Mouse (Mus musculus) small intestine, adult 2 months (tissue): ENCODE data around the gene Fam214b. TPM values are rescaled to one million over a fixed set of nuclear protein-coding genes. Genes with fewer than 3 reads are reported as not detected.

Source experiments
- H3K27ac ChIP-seq: fragments of 200-500 bp; 2 replicates; pipeline ENCODE4 v1.5.1; 2012; ENCODE audit warnings: low read depth, low read length, control low read depth, inconsistent platforms; ENCODE audit not compliant: insufficient read depth
- H3K27me3 ChIP-seq: fragments of 200-500 bp; 2 replicates; pipeline ENCODE4 v1.6.1; 2012; ENCODE audit warnings: mild to moderate bottlenecking, moderate library complexity, low read length, inconsistent platforms; ENCODE audit not compliant: control insufficient read depth, insufficient read depth
- H3K36me3 ChIP-seq: fragments of 200-500 bp; 2 replicates; pipeline ENCODE4 v1.6.1; 2012; ENCODE audit warnings: mild to moderate bottlenecking, low read length, control low read depth, inconsistent platforms; ENCODE audit not compliant: control insufficient read depth, insufficient read depth
- H3K4me1 ChIP-seq: fragments of 200-500 bp; 2 replicates; pipeline ENCODE4 v1.6.1; 2012; ENCODE audit warnings: low read length, inconsistent platforms, mixed read lengths; ENCODE audit not compliant: control insufficient read depth, insufficient read depth, insufficient read length
- H3K4me3 ChIP-seq: fragments of 200-500 bp; 2 replicates; pipeline ENCODE4 v1.5.1; 2012; ENCODE audit warnings: low read depth, mild to moderate bottlenecking, control low read depth, inconsistent platforms, low read length, moderate library complexity
- CTCF ChIP-seq: fragments of 200-500 bp; IDR thresholded peaks from 2 replicates; pipeline ENCODE4 v1.5.1; 2012; ENCODE audit warnings: low read depth, mild to moderate bottlenecking, control low read depth, inconsistent platforms, low read length, moderate library complexity, mixed read lengths; ENCODE audit not compliant: insufficient replicate concordance, insufficient read length; ENCODE audit errors: extremely low read depth
- POLR2A ChIP-seq: fragments of 200-500 bp; IDR thresholded peaks from 2 replicates; pipeline ENCODE4 v1.6.1; 2012; ENCODE audit warnings: low read depth, mild to moderate bottlenecking, control low read depth, inconsistent platforms, low read length, moderate library complexity
- WGBS: fragments of 180-500 bp; shearing (Covaris S2); methylation state at CpG from one replicate; pipeline ENCODE4 v1.1.7; 2018; 5-methylcytosine and 5-hydroxymethylcytosine counted together
- polyA plus RNA-seq: library from polyadenylated mRNA; depleted of rRNA; stranded (reverse); fragments of >200 nt; gene quantifications from 2 replicates; pipeline ENCODE4 v1.2.3, GENCODE M21; 2012

Fam214b gene
- polyA plus RNA-seq, 1 experiment, result 70.5 TPM

DNA sequence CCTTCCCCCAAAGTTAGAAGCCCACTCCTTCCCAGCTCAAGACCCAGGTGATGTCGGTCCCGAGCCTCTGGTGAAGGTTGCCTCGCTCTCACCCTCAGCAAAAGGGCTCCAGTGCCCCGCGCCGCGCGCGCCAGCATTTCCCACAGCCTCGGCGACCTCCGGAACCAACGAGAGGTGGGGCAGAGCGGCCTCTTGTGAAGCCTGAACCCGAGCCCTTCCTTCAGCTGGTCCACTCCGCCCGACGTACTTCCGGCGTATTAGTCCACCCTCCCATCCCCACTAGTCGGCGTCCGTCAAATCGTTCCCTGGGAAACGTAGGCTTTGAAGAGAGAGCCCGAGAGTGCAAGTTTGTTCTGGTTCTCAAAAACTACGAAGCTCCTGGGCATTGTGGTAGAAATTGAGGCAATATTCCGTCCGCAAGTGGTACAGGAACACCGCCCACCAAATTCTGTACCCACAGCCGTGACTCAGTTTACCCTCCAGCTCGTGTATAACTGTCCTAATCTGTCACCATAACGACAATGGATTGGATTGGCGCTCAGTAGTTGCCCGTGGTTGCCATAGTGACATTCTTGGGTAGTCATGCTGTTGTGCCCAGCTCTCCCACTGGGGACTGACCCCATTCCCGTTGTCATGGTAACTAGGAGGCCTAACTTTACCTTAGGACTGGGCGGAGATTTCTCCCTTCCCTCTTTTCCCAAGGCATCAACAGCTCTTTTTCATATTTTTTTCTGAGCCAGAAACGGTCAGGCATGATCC is 14.6 kb downstream of the Fam214b start, which contains the start of gene Stoml2:
Gene Stoml2 (minus strand): TSS at position 474 of the 759 bp plus-strand sequence.
- Histone ChIP-seq H3K4me3 (peak within 1 kb of the TSS; percentile 91), H3K27ac (peak within 1 kb of the TSS; percentile 56), H3K27me3 (no peaks in the 10 kb centered on the region), H3K4me1 (peaks cover 7% of the 10 kb centered on the region; the same call in 1 of the 2 replicates), H3K36me3 (peaks cover 37% of the 10 kb centered on the region)
- TF ChIP-seq CTCF (peak; percentile 43; the same call in 1 of the 2 replicates), POLR2A (peak; percentile 53)
- WGBS, result under 1% methylated on average over 38 of the region's 38 CpGs

DNA sequence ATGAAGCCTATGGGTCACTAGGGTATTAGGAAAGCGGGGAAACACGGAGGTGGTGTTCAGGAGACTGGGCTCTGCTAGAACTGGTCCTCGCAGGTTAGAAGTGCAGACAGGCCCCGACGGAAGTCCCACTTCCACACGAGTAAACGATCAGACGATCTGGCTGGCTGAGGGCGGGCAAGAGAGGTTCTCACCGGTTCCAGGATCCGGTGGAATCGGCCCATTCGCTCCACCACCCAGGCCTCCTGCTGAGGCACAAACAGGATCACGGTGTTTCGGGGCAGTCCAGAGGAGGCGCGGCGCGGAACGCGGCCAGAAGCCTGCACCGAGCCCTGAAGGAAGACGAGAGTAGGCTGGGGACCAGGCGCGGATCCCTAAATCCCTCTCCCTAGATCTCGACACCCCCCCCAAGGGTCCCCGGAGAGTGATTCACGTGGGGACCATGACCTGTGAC is 15.2 kb downstream of the Fam214b start:
- no peak for TF ChIP-seq CTCF
- no peak for TF ChIP-seq POLR2A

DNA sequence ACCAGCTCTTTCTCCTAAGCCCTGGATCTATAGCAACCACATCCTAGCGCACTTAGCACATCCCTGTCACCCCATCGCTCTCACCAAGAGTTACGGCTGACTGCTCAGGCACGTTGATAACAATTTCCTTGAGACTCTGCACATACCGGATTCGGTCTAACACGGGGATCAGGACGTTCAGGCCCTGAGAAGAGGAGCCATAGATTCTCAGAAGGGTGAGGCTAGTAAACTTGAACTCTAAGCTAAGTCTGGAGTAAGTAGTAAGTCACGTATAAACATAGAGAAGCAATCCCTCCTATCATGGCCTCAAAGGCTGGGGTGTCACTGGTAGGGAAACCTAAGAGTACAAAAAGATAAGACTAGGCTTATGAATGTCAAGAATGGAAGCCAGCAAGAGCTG is 15.7 kb downstream of the Fam214b start:
- Histone ChIP-seq H3K36me3 (peaks cover 28% of the 10 kb centered on the region), H3K27ac (no peak overlapping the region), H3K4me1 (peaks cover 7% of the 10 kb centered on the region; the same call in 1 of the 2 replicates), H3K4me3 (peak overlapping the region; percentile 91; the same call in 1 of the 2 replicates), H3K27me3 (no peaks in the 10 kb centered on the region)
- 39% methylated on average over 9 of the region's 9 CpGs for WGBS
- TF ChIP-seq POLR2A (no peak), CTCF (no peak)

More for the DNA sequence above, 15.2 kb downstream of the Fam214b start:
- Histone ChIP-seq H3K36me3 (peaks cover 31% of the 10 kb centered on the region), H3K27me3 (no peaks in the 10 kb centered on the region), H3K27ac (peak overlapping the region; percentile 56), H3K4me1 (peaks cover 7% of the 10 kb centered on the region; the same call in 1 of the 2 replicates), H3K4me3 (peak overlapping the region; percentile 91)
- WGBS, result 1% methylated on average over 28 of the region's 28 CpGs

DNA sequence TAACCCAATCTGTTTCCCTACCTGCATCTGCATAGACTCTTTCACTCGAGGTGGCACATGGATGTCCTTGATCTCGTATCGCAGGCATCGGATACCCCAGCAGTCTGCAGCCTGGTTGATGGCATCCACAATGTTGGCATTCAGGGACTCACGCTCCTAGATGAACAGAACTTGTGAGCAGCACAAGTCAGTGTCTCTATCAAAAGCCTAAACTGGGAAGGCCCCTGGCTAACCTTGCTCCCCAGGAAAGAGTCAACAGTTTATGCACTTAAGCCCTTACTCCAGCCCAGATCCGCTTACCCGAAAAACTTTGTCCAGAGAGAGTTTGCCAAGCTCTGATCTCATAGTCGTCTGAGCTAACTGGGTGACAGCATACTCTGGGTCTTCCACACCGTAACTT is 16.3 kb downstream of the Fam214b start:
- WGBS, result 91% methylated on average over 9 of the region's 9 CpGs
- Histone ChIP-seq H3K4me3 (no peak overlapping the region), H3K36me3 (peaks cover 26% of the 10 kb centered on the region), H3K4me1 (peaks cover 11% of the 10 kb centered on the region; the same call in 1 of the 2 replicates), H3K27ac (no peak overlapping the region), H3K27me3 (no peaks in the 10 kb centered on the region)
- no peak for TF ChIP-seq CTCF
- no peak for TF ChIP-seq POLR2A

DNA sequence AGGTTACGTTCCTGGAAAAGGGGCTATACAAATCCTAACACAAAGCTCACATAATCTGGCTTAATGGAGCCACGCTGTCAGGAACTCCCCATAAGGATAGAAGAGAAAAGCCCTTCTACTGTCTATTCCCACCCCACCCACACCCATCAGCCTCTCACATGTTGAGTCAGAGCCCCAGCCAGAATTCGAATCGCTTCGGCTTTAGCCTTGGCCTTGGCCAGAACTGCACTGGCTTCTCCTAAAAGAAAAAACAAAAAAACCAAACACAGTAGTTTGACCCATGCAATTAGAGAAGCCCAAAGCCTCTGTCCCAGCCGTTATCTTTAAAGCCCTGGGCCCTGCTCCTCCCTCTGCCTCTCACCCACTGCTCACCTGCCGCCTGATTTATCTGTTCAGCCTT is 16.9 kb downstream of the Fam214b start:
- Histone ChIP-seq H3K4me3 (no peak overlapping the region), H3K27me3 (no peaks in the 10 kb centered on the region), H3K27ac (no peak overlapping the region), H3K36me3 (peaks cover 20% of the 10 kb centered on the region), H3K4me1 (peaks cover 15% of the 10 kb centered on the region; the same call in 1 of the 2 replicates)
- TF ChIP-seq POLR2A, result no peak
- 91% methylated on average over 7 of the region's 7 CpGs for WGBS

DNA sequence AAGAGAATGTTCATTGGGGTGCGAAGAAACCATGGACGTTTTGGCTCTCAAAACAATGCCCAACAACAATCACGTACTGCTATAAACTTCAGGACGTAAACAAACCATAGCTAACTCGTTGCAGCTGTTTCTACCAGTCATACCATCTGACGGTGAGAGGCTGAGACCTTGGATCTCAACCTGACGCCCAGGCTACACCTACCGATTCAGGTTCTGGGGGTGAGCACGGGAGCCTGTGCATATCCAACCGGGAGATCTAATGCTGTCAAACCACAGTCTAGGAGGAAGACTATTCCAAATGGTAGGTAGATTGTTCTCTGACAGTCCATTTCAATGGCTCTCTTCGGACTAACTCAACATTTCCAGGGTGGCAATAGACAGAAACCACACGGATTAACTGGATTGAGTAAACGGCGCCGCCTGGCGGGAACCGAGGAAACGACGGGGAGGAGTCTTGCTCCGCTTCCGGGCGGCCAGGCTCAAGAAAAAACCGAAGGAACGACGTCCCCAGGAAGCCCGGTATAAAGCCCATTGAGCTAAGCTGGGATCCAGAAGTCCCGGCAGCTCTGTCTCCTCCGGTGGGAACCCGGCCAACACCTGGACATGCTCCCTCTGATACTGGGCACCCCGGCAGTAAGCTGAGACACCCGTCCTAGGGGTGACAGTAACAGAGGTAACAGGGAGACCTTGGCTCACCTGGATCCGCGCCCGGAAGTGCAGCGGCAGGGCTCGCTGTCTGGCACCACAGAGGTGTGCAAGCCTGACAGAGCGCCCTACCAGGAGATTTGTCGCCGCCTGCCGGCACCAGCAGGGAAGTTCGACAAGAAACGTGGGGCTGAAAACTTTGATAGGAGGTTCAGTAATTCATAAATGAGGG is 20.7 kb downstream of the Fam214b start, which contains the start of gene Pigo:
Gene Pigo (minus strand): TSS at position 736 of the 877 bp plus-strand sequence.
- H3K27me3 ChIP-seq, result no peaks in the 10 kb centered on the region
- peak within 1 kb of the TSS; percentile 91 for H3K27ac ChIP-seq
- TF ChIP-seq CTCF, result peak; percentile 81
- TF ChIP-seq POLR2A, result peak; percentile 64
- WGBS, result 5% methylated on average over 42 of the region's 42 CpGs
- peaks cover 9% of the 10 kb centered on the region; the same call in 1 of the 2 replicates for H3K4me1 ChIP-seq
- H3K4me3 ChIP-seq, result peak within 1 kb of the TSS; percentile 76
- peaks cover 33% of the 10 kb centered on the region for H3K36me3 ChIP-seq

DNA sequence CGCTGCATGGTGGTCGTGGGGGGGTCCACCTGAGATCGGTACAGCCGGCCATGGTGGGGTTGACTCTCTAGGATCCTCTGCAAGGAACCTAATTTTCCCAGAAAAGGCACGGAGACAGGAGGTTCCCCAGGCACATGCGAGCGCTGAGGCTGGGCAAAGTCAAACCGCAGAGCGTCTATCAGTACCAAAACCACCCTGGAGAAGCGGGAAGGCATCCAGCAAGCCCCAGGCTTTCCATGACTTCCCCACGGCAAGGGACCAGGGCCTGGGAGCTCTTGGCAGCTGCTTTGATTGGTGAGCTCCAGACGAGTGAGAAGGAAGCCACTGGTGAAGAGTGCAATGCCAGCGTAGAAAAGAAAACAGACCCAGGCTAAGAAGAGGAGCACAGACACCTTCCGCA is 21.3 kb downstream of the Fam214b start:
- no peak overlapping the region for H3K27ac ChIP-seq
- WGBS, result 67% methylated on average over 14 of the region's 14 CpGs
- peaks cover 7% of the 10 kb centered on the region; the same call in 1 of the 2 replicates for H3K4me1 ChIP-seq
- H3K4me3 ChIP-seq, result peak overlapping the region; percentile 76
- H3K36me3 ChIP-seq, result peaks cover 37% of the 10 kb centered on the region
- H3K27me3 ChIP-seq, result no peaks in the 10 kb centered on the region
- TF ChIP-seq CTCF (no peak), POLR2A (no peak)
